Mouse (Mus musculus) brown adipose tissue, adult 24 weeks (tissue): ENCODE results near the gene Cdc37l1. TPM values are rescaled to one million over a fixed set of nuclear protein-coding genes. Genes with fewer than 3 reads are reported as not detected.

ENCODE experiments used
- H3K27ac ChIP-seq: fragments of 200-500 bp; replicated peaks from 2 replicates; pipeline ENCODE4 v1.5.1; 2012; ENCODE audit warnings: low read depth, mild to moderate bottlenecking, low read length
- H3K4me1 ChIP-seq: fragments of 200-500 bp; 2 replicates; pipeline ENCODE4 v1.6.1; 2012; ENCODE audit warnings: low read length, mixed read lengths; ENCODE audit not compliant: control insufficient read depth, insufficient read depth, insufficient read length
- H3K4me3 ChIP-seq: fragments of 200-500 bp; 2 replicates; pipeline ENCODE4 v1.5.1; 2012; ENCODE audit warnings: low read depth, mild to moderate bottlenecking, low read length, moderate library complexity; ENCODE audit not compliant: insufficient read depth
- polyA plus RNA-seq: library from polyadenylated mRNA; stranded (reverse); fragments of >200 nt; gene quantifications from 2 replicates; pipeline ENCODE4 v1.2.4, GENCODE M21; 2012; ENCODE audit not compliant: missing spikeins, insufficient read depth, insufficient read length

The Cdc37l1 gene
- polyA plus RNA-seq, 1 experiment = 28.3 TPM

DNA sequence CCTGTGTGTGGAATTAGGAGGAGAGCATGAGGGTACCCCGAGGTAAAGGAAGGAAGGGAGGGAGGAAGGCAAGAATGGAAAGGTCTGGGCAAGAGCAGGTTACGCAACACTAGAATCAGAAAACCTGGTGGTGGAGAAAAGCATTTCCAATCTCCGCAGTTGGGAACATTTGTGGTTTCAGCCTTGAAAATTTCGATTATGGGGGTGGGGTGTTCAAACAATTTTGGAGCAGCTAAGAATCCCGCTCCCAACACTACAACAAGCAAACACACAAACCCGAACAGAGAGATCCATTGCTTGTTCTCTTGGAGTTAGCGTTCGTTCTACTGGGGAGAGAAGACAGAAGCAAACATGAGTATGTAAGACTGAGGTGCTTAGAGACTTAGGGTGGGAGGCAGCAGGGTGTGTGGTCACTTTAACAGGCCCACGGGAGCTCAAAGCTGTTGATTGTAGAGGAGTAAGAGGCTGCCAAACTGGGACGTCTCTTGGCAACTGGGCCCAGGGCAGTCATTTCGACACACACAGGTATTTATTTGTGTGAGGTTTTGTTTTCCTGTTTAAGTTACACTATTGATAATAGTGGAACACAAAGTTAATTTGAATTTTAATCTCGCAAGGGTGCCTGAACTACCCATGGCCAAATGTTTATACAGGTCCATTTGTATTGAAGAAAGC is 59.4 kb downstream of the Cdc37l1 start:
- peaks cover 8% of the 10 kb centered on the region; the same call in 1 of the 2 replicates for H3K4me1 ChIP-seq
- H3K27ac ChIP-seq = peak overlapping the region; percentile 59
- H3K4me3 ChIP-seq = no peak overlapping the region

DNA sequence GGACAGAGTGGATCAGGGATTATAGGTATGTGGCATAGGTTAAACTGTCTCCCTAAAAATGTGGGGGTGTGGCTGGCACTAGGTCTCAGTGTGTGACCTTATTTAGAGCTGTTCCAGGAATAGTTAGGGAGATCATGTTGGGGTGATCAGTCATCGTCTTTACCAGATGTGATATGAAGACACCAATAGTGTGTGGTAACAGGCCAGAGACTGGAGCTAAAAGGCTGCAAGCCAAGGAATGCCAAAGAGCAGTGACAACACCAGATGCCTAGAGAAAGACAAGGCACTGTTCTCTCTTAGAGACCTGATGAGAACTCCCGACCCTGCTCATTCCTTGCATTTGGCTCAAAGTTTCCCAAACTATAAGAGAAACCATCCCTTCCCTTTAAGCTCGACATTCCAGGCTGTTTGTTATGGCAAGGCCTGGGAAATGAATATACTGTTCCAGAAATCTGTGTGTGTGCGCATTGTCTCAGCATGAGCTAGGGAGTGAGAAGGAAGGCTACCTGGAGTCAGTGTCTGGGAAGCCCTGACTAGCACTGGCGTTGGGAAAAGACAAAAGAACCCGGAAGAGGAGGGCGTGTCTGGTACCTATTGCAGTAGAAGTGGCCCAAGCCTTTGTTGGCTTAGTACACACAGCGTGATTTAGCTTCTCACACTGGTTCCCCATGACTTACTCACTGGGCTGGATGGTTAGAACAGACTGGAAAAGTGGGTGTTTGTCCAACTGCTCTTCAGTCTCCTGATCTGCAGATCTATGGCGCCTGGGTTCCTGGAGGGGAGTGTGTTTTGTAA is 60.2 kb downstream of the Cdc37l1 start:
- Histone ChIP-seq H3K27ac (no peak overlapping the region), H3K4me3 (no peak overlapping the region), H3K4me1 (peaks cover 8% of the 10 kb centered on the region; the same call in 1 of the 2 replicates)

DNA sequence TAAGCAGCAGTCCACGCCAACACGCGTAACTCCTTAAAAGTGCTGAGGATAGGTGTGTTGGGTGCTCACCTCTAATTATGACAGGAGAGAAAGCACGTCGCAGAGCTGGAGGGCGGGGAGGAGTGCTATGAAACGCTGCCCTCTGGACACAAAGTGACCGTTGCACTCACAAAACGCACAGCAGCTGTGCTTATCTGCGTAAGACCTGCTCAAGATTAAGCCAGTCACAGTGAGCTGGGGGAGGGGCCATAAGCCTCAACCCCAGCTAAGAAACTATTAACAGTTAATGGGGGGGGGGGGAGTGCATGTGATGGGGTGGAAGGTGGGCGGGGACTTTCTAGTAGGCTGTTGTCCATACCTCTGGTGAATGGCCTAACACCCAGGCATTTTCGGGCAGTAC is 62.6 kb downstream of the Cdc37l1 start:
- H3K27ac ChIP-seq = no peak overlapping the region
- peaks cover 6% of the 10 kb centered on the region; the same call in 1 of the 2 replicates for H3K4me1 ChIP-seq
- no peak overlapping the region for H3K4me3 ChIP-seq

DNA sequence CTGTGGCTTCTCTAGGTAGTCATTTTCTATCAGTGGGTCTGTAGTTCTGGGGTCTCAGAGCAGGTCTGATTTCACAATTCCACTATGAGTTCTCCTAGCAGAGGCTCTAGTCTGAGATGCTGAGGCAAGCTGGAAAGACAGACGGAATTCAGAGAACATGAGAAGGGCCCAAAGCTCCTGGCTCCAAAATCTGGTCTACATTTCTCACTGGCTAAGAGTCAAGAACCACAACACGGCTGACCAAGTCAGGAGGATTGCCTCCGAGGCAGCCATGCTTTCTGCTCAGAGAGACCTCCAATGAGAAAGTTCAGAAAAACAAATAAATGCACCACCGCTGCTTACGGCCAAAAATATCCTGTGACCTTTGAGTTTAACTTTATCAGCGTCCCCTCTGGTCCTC is 64.4 kb downstream of the Cdc37l1 start:
- H3K27ac ChIP-seq = no peak overlapping the region
- H3K4me1 ChIP-seq = no peaks in the 10 kb centered on the region
- H3K4me3 ChIP-seq = no peak overlapping the region

DNA sequence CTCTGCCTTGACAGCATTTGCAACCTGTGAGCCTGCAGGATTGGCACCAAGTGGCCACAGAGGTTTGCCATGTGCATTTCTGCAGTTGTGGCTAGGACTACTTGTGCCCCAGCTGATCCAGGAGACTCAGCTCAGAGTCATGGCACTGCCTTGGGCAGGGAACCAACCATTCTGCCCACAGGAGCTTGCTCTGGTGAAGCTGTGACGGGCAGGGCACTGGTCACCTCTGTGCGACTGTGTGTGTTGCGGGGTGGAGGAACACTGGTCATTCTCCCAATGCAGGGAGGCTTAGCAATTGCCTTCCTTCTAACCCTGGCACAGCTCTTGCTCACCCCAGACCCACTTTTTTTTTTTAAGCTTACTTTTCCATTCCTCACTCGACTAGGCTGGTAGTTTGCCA is 65.3 kb downstream of the Cdc37l1 start:
- Histone ChIP-seq H3K4me1 (no peaks in the 10 kb centered on the region), H3K27ac (no peak overlapping the region), H3K4me3 (no peak overlapping the region)

DNA sequence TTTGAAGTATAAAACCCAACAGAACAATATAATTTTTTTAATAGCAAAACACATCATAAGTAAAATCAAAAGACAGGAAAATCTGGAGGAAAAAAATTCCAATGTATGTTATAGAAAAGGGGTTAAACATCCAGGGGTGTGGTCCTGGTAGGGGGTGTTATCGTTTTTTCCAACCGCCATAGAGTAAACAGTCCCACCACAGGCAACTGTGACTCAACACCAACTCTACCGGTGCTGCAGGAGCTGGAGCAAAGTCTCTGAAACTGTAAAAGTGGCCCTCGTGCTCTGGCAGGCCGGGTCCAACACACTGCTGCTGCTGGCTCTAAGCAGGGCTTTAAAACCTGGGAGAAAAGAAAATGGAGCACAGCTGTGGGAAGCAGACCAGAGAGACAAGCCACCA is 68.6 kb downstream of the Cdc37l1 start:
- no peak overlapping the region for H3K27ac ChIP-seq

DNA sequence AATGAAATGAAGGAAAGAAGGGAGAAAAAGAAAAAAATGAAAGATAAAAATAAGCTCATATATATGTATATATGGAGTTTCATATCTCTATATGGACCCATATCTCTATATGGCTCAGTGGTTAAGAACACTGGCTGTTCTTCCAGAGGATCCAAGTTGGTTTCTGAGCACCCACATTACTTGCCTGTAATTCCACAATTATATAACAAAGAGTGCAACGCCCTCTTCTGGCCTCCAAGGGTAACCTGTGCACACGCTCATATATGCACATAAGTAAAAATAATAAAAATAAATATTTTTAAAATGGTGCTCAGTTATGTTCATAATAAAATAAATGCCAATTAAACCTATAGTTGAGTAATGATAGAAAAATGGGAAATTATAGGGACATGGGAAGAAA is 69.5 kb downstream of the Cdc37l1 start:
- Histone ChIP-seq H3K4me3 (no peak overlapping the region), H3K27ac (no peak overlapping the region), H3K4me1 (0 out of 2 replicates have a peak, but pooled peaks cover 2% of the 10 kb centered on the region)

More for the DNA sequence above, 68.6 kb downstream of the Cdc37l1 start:
- Histone ChIP-seq H3K4me1 (no peaks in the 10 kb centered on the region), H3K4me3 (no peak overlapping the region)

DNA sequence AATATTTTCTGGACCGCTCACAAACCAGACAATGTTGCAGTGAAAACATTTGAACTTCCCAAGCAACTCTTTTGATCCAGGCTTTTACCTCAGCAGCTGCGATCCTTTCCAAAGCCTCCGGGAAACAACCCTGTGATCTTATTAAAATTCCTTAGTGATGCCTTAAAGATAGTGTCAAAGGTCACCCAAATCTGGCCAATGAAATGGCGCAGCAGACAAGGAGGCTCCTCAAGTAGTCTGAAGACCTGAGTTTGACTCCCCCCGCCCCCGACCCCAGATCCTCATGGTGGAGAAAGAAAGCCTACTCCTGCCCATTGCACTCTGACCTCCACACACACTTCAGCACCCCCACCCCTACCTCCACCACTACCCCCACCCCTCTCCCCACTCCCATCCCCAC is 70.1 kb downstream of the Cdc37l1 start:
- Histone ChIP-seq H3K4me3 (no peak overlapping the region), H3K4me1 (0 out of 2 replicates have a peak, but pooled peaks cover 2% of the 10 kb centered on the region), H3K27ac (no peak overlapping the region)

DNA sequence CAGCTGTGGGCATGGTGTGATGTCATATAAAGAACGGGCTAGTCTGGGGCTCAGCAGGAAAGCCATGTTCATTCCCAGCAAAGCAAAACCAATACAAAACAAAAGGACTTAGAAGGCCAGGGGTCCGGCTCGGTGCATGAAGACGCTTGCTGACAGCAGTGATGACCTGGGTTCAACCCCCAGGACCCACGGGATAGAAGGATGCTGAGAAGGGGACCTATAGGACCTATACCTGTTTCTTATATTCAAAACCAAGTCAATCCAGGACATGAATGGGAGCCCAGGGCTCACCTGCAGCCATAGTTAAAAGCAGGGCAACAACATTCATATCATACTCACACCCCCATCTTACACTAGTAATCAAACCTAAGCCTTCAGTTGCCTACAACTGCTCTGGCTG is 72.9 kb downstream of the Cdc37l1 start:
- Histone ChIP-seq H3K4me3 (no peak overlapping the region), H3K4me1 (0 out of 2 replicates have a peak, but pooled peaks cover 2% of the 10 kb centered on the region), H3K27ac (no peak overlapping the region)

DNA sequence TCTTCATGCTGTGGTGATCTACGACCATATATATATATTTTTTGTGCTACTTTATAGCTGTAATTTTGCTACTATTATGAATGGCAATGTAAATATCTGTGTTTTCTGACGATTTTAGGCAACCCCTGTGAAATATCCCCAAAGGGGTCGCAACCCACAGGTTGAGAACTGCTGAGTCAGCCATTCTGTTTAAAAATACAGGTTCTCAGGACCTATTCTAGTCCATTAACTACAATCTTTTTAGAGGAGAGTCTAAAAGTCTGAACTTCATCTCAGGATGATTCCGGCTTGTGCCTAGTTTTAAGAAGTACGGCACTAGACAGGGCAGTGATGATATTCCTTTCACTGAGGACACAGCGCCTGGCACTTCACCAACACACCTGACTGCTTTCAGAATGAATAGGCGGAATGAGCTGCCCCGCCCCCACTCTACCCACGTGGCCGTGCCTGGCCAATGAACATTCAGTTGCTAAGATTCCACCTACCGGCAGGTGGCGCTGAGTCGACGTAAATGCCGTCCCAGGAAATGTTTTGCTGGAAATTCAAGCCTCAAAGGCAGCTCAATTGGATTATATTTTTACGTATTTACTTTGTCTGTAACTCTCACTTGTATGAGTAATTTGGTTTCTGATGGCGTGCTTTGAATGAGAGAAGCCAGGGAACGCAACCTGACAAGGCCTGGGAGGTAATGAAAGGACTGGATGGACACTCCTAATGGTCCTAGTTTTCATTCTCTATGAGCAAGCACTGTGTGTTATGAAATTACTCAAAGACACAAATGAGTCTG is 73.6 kb downstream of the Cdc37l1 start:
- peak overlapping the region; percentile 63 for H3K27ac ChIP-seq
- H3K4me1 ChIP-seq = 0 out of 2 replicates have a peak, but pooled peaks cover 2% of the 10 kb centered on the region
- peak overlapping the region; percentile 42 for H3K4me3 ChIP-seq

DNA sequence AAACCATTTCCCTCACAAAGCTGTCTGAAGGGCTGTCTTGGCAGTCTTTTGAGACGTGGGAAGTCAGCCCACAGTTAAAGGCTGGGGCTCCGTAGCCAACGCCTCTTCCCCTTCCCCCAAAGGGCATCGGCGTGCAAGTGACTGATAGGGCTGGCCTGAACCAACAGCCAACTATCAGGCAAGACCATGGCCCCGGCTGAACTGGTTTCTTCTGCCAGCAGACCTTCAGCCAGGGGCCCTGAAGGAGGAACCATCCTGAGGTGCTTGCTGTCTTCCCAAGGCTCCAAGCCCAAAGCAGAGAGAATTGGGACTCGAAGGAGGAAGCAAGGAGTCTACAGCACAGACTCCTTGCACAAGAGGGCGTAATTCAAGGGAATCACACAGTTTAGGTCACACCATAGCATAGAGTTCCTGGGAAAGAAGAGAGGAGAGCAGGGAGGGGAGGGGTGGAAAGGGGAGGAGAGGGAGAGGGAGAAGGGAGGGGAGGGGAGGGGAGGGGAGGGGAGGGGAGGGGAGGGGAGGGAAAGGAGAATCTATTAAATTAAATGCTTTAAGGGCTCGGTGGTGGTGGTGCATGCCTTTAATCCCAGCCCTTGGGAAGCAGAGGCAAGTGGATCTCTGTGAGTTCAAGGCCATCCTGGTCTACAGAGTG is 74.4 kb downstream of the Cdc37l1 start:
- Histone ChIP-seq H3K27ac (peak overlapping the region; percentile 63), H3K4me1 (peaks cover 2% of the 10 kb centered on the region; the same call in 1 of the 2 replicates), H3K4me3 (peak overlapping the region; percentile 42)

DNA sequence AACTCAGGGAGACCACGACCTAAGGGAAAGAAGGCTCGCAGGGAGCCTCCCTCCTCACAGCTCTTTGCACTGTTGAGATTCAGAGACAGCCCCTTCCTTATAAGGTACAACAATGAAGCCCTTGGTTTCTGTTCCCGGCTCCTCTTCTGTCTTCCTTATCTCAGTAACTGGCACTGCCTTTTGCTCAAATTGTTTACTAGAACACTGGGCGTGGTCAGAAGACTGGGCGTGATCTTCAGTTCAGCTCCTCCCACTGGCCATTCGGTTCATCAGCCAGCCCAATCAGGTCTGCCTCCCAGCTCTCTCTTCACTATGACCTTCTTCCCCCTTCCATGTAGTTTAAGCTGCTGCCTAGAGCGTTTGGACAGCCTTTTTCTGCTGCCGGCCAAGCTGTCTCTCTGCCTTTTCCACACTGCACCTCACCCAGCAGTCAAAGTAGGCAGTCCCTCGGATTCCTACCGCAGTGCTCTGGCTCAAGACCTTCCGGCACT is 76.9 kb downstream of the Cdc37l1 start:
- peak overlapping the region; percentile 69 for H3K27ac ChIP-seq

DNA sequence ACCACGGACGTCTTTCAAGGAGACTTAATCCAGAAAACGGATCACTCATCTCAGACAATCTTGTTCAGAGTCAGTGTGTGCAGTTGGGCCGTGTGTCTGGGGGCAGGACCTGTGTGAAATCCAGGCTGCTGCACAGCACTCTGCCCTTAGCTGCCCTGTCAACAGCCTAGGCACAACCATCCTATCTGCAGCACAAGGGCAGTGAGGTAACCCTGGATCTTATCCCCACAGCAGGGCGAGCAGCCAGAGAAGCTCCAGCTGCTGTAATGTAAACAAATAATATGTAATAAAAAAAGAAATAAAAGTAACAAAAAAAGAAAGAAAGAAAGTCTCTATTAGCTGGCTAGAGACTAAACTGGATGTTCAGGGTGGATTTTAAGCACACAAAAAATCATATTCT is 79.0 kb downstream of the Cdc37l1 start:
- no peak overlapping the region for H3K4me3 ChIP-seq
- H3K4me1 ChIP-seq = peaks cover 2% of the 10 kb centered on the region; the same call in 1 of the 2 replicates
- H3K27ac ChIP-seq = no peak overlapping the region

More for the DNA sequence above, 76.9 kb downstream of the Cdc37l1 start:
- peak overlapping the region; percentile 50 for H3K4me3 ChIP-seq
- H3K4me1 ChIP-seq = peaks cover 2% of the 10 kb centered on the region; the same call in 1 of the 2 replicates

DNA sequence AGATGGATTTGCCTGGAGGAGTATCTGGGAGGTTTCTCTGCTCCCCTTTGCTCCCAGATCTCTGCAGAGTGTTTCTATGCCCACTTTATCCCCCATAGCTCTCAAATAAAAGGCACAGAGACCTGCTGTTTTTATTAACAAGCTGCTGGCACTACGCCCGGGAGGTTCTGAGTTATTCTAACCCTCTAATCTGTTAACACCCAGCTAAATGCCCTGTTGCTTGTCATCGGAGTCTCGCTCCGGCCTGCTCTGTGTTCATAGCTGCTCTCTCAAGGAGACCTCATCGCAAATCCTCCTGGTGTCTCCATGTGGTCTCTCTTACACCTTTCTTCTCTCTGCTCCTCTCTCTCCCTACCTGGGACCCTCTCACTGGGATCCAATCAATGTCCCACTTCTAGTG is 84.7 kb downstream of the Cdc37l1 start:
- no peak overlapping the region for H3K27ac ChIP-seq
- H3K4me3 ChIP-seq = no peak overlapping the region
- H3K4me1 ChIP-seq = no peaks in the 10 kb centered on the region
